Mouse (Mus musculus) embryonic fibroblast, embryonic 13.5 days (primary cell): ENCODE data around the gene Rapgef2. TPM values are rescaled to one million over a fixed set of nuclear protein-coding genes. Genes with fewer than 3 reads are reported as not detected.
"Not testable (repeated sequence)": the region's sequence is repeated elsewhere in the genome, so short reads cannot be mapped to it uniquely, and the experiment has no call there.

Experiments used
- H3K27ac ChIP-seq: 2 replicates; pipeline ENCODE4 v1.5.1; 2012; ENCODE audit warnings: low read length, control low read depth, inconsistent platforms; ENCODE audit not compliant: insufficient read depth
- H3K4me1 ChIP-seq: 2 replicates; pipeline ENCODE4 v1.6.1; 2011; ENCODE audit warnings: low read length; ENCODE audit not compliant: control insufficient read depth, insufficient read depth
- H3K4me3 ChIP-seq: 2 replicates; pipeline ENCODE4 v1.5.1; 2011; ENCODE audit warnings: mild to moderate bottlenecking, control low read depth, low read length; ENCODE audit not compliant: insufficient read depth
- CTCF ChIP-seq: IDR thresholded peaks from 2 replicates; pipeline ENCODE4 v1.5.1; 2011; ENCODE audit warnings: mild to moderate bottlenecking, control low read depth, low read length, moderate library complexity, borderline replicate concordance; ENCODE audit not compliant: insufficient read depth
- POLR2A ChIP-seq: IDR thresholded peaks from 2 replicates; pipeline ENCODE4 v1.6.1; 2011; ENCODE audit warnings: low read depth, mild to moderate bottlenecking, control low read depth, low read length, moderate library complexity
- polyA plus RNA-seq: library from polyadenylated mRNA; stranded (reverse); fragments of >200 nt; gene quantifications from 2 replicates; pipeline ENCODE4 v1.2.4, GENCODE M21; 2011; ENCODE audit warnings: low read depth; ENCODE audit not compliant: missing spikeins, insufficient read length

Gene Rapgef2
- polyA plus RNA-seq, 1 experiment: 21.7 TPM

DNA sequence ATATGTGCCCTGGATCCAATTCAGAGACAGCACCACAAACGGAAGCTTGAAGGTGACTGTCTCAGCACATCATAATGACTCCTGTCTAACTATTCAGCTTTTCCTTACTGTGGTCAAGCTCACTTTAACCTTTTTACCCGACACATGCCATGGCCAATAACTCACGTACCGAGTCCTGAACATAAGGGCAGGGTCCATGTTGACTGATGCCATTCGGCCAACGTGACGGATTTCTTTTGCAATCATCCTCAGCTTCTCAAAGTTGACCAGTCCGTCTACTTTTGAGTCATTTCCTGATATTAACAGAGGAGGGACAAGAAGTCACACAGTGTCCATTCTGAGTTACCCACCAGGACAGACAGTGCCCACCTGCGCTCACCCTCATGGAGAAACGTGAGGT is 203.3 kb downstream of the Rapgef2 start:
- TF ChIP-seq POLR2A (no peak), CTCF (no peak)

DNA sequence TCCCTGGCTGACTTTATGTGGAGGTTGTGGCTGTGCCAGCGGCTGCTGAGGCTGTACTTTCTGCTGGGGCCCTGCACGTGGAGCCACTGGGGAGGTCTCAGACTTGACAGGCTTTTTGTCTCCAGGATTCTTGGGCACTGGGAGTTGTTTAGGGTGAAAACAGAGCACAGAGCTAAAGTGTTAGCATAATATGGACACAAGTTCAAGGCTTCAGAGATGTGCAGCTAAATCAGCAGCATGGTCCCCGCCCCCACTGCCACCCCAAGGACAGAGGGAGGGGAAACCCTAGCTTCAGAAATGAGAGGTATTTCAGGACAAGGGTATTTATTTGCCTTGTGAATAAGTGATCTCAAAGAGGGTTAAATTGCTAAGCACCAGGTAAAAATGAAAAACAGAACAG is 207.2 kb downstream of the Rapgef2 start:
- no peak overlapping the region for H3K27ac ChIP-seq
- TF ChIP-seq CTCF (no peak), POLR2A (no peak)
- H3K4me1 ChIP-seq: no peaks in the 10 kb centered on the region; the same call in 1 of the 2 replicates
- H3K4me3 ChIP-seq: no peak overlapping the region

More for the DNA sequence above, 203.3 kb downstream of the Rapgef2 start:
- no peak overlapping the region for H3K4me3 ChIP-seq
- H3K4me1 ChIP-seq: no peaks in the 10 kb centered on the region; the same call in 1 of the 2 replicates
- H3K27ac ChIP-seq: no peak overlapping the region

DNA sequence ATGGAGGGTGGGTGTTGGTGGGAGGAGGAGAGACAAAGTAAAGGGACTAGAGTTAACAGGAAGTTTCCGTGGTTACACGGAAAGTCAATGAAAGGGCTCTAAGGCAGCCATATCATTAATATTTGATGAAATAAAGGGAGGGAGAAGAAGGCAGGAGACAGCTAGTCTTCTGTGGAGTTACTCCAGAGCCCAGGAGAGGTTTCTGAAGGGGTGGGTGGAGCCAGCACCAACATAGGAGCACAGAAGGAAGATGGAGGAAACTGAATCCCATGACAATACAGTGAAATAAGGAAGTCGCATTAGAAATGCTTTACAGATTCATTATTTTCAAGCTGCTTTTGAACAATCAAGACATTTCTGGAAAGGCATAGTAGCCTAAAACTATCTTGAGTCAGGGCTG is 211.3 kb downstream of the Rapgef2 start:
- TF ChIP-seq CTCF (no peak), POLR2A (no peak)
- Histone ChIP-seq H3K4me3 (no peak overlapping the region), H3K27ac (no peak overlapping the region), H3K4me1 (no peaks in the 10 kb centered on the region; the same call in 1 of the 2 replicates)

DNA sequence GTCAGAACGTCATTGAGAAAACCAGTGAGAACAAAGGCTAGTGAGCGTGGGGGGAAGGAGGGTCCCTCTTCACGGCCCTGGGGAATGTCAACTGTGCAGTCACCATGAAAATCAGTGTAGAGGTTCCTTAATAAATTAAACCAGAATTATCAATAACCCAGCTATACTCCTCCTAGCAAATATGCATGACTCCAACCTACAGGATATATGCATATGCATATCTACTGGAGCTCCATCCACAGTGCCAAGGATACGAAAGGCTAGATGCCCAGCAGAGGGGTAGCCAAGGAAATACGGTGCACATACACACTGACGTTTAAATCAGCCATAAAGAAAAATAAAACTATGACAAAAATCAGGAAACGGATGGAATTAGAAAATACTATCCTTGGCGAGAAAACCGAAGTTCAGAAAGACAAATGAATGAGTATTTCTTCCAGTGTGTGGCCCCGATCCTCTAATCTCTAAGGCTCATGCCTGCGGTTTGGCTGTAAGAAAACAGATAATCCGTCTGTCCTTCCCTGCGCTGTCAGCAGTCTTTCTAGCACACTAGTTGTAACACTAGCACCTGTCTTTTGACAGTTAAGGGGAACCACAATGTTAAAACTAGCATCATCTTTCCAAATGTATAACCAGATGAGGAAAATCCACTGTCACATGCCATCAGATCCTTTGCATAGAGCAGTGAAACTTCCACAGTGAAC is 212.6 kb downstream of the Rapgef2 start:
- TF ChIP-seq POLR2A: no peak
- no peak for TF ChIP-seq CTCF
- Histone ChIP-seq H3K27ac (no peak overlapping the region), H3K4me1 (no peaks in the 10 kb centered on the region; the same call in 1 of the 2 replicates), H3K4me3 (no peak overlapping the region)

DNA sequence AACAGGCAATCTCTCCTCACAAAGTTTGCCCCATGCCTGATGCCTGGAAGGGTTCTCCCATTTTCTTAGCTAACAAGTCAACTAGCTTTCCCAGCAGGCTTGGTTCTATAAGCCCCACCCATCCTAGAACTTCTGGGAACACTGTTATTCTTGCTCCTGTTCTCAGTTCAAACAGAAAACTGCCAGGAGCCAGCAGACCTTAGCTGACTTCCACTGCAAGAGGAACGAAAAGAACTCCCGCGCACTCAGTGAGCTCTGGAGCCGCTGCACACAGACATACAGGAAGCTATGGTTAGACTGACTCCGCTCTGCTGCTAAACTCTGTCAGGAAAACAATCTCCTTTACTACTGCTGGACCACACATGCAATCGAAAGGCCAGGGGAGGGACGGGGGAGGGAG is 214.8 kb downstream of the Rapgef2 start:
- TF ChIP-seq CTCF: no peak
- no peak for TF ChIP-seq POLR2A
- Histone ChIP-seq H3K4me3 (no peak overlapping the region), H3K4me1 (no peaks in the 10 kb centered on the region), H3K27ac (no peak overlapping the region)

DNA sequence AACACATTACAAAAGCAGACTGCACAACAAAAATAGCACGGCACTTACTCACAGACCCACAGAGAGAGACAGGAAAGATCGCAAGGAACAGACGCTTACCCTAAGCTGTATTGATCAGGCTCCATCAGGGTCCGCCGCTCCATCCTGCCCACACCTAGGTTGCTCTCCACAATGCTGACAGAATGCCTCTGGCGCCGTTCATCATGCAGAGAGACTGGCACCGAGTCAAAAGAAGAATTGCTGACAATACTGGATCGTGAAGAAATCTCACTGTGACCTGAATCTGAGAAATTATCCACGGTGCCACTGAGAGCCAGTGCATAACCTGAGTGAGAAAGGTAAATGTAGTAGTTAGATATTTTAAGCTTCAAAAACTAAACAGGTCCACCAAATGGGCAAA is 216.4 kb downstream of the Rapgef2 start:
- no peak overlapping the region for H3K4me3 ChIP-seq
- no peak for TF ChIP-seq POLR2A
- no peak for TF ChIP-seq CTCF
- H3K4me1 ChIP-seq: no peaks in the 10 kb centered on the region
- H3K27ac ChIP-seq: no peak overlapping the region

DNA sequence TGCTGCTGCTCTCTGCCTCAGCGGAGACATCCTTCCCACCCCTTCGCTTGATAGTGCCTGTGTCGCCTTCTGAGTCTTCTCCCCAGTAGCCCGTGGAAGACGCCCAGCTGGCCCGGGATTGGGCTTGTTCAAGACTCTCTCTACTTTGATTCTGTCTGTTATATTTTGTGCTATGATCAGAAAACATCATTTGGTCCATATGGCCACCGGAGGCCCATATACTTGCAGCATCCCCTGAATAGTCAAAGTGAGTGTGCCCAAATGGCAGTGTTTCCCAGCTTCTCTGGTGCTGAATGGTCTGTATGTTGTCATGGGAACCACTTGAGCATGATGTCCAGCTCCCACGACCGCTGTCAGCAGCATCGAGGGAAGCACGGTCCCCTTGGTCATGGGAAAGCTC is 217.3 kb downstream of the Rapgef2 start:
- no peak for TF ChIP-seq POLR2A
- TF ChIP-seq CTCF: no peak
- no peak overlapping the region for H3K27ac ChIP-seq
- no peaks in the 10 kb centered on the region for H3K4me1 ChIP-seq
- no peak overlapping the region for H3K4me3 ChIP-seq

DNA sequence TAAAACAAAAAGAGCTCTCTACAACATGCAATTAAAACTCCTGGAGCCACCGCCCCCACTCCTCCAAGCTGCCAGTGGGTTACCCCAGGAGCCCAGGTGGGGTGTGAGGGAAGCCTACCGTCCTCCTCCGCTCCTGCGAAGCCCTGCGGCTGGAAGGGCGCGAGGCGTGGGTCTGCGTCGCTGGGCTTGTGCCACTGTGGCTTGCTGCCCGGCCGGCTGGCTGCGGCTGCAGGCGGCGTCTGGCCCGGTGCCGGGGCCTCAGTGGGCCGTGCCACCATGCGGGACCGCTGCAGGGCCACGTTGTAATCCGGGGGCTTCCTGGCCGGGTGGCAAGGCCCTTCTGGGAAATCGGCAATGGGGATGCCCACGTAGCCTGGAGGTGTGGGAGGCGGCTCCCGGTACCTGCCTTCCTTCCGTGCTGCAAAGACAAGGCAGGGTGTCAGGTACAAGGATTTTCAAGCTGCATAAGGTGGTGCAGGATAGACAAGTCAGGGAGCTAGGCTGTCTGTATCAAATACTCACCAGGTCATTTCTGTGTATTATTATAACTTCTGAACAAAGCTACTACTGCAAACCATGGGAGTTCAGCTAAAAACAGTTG is 219.8 kb downstream of the Rapgef2 start:
- TF ChIP-seq CTCF (no peak), POLR2A (no peak)

DNA sequence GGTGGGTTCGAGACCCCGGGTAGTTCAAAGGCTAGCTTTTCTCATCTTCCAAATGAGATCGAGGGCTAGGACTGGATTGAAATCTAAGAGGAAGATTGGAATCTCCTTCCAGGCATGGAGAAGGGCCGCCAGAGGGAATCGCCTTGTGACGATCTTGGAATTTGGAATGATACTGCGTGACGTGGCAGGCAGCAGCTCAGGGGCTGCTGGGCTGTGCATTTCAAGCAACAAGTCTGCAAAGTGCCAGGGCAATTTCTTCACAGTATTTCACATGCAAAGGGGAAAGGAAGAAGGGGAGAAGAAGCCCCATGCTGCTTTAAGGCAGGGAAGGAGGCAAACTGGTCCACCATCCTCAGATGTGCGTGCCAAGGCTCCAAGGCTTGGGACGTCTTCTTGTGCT is 222.2 kb downstream of the Rapgef2 start:
- no peak overlapping the region for H3K27ac ChIP-seq
- H3K4me3 ChIP-seq: no peak overlapping the region
- TF ChIP-seq CTCF: no peak
- no peak for TF ChIP-seq POLR2A
- H3K4me1 ChIP-seq: no peaks in the 10 kb centered on the region

More for the DNA sequence above, 219.8 kb downstream of the Rapgef2 start:
- Histone ChIP-seq H3K4me1 (no peaks in the 10 kb centered on the region), H3K4me3 (no peak overlapping the region), H3K27ac (no peak overlapping the region)

DNA sequence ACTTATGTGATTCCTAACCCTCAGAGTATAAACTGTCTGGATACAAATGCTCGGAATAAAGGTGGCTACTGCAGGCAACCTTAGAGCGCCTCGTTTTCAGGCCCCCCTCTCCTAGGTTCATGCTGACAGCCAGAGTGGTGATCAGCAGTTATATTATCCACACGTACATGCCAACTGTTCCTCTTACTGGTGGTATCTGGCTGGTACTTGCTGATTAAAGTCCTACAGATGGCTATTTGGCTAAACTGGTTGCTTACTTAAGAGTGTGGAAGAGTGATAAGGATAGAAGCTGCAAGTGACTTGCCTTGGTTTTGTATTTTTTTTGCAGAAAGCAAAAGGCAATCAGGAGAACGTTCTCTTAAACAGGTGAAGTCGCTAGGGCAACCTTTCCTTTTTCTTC is 224.9 kb downstream of the Rapgef2 start:
- Histone ChIP-seq H3K4me3 (no peak overlapping the region), H3K27ac (no peak overlapping the region), H3K4me1 (no peaks in the 10 kb centered on the region)
- TF ChIP-seq CTCF (no peak), POLR2A (no peak)

DNA sequence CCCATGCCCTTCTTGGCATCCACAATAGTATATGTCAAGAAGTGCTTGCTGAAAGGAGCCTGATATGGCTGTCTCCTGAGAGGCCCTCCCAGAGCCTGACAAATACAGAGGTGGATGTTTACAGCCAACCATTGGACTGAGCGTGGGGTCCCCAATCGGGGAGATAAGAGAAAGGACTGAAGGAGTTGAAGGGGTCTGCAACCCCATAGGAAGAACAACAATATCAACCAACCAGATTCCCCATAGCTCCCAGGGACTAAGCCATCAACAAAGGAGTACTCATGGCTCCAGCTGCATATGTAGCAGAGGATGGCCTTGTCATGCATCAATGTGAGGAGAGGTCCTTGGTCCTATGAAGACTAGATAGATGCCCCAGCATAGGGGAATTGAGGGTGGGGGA is 227.8 kb downstream of the Rapgef2 start:
- not testable (repeated sequence) for H3K4me1 ChIP-seq, H3K27ac ChIP-seq, H3K4me3 ChIP-seq
